Mouse (Mus musculus) G1E (cell line): ENCODE results near the gene Edc3. TPM values are rescaled to one million over a fixed set of nuclear protein-coding genes. Genes with fewer than 3 reads are reported as not detected.

Source experiments
- ATAC-seq: 2 replicates; pipeline ENCODE4 v1.8.0; 2016; ENCODE audit warnings: mild to moderate bottlenecking; ENCODE audit not compliant: insufficient number of reproducible peaks, poor library complexity, low FRiP score, severe bottlenecking; ENCODE audit errors: extremely low read depth
- DNase-seq: peaks from one replicate; pipeline ENCODE4 v3.0.0; 2012; ENCODE audit warnings: low spot score
- H3K27me3 ChIP-seq: 2 replicates; pipeline ENCODE4 v1.6.1; 2012; ENCODE audit warnings: mild to moderate bottlenecking, low read length, inconsistent platforms; ENCODE audit not compliant: insufficient read depth
- H3K36me3 ChIP-seq: replicated peaks from 2 replicates; pipeline ENCODE3; 2012; ENCODE audit warnings: mild to moderate bottlenecking, inconsistent platforms
- H3K4me1 ChIP-seq: 2 replicates; pipeline ENCODE4 v1.6.1; 2012; ENCODE audit warnings: low read depth, low read length, inconsistent platforms, mixed read lengths; ENCODE audit not compliant: insufficient read depth
- H3K4me3 ChIP-seq: 2 replicates; pipeline ENCODE4 v1.5.1; 2012; ENCODE audit warnings: low read depth, mild to moderate bottlenecking, inconsistent platforms, low read length, moderate library complexity, mixed read lengths
- H3K9me3 ChIP-seq: replicated peaks from 2 replicates; pipeline ENCODE4 v1.6.1; 2012; ENCODE audit warnings: inconsistent platforms
- CTCF ChIP-seq: IDR thresholded peaks from 2 replicates; pipeline ENCODE4 v1.5.1; 2012; ENCODE audit warnings: low read depth, low read length, inconsistent platforms, mixed read lengths
- GATA1 ChIP-seq: IDR thresholded peaks from 2 replicates; pipeline ENCODE4 v1.6.1; 2012; ENCODE audit warnings: borderline replicate concordance, low read length, inconsistent platforms, mixed read lengths
- GATA2 ChIP-seq: IDR thresholded peaks from 2 replicates; pipeline ENCODE4 v1.6.1; 2012; ENCODE audit warnings: low read depth, low read length, inconsistent platforms, borderline replicate concordance
- POLR2AphosphoS5 ChIP-seq: IDR thresholded peaks from 2 replicates; pipeline ENCODE4 v1.6.1; 2012; ENCODE audit warnings: low read depth, low read length, inconsistent platforms; ENCODE audit not compliant: insufficient replicate concordance
- TAL1 ChIP-seq: conservative IDR thresholded peaks from 2 replicates; pipeline ENCODE4 v1.6.1; 2012; ENCODE audit warnings: low read depth, low read length, inconsistent platforms, mixed read lengths
- polyA plus RNA-seq: library from polyadenylated mRNA; stranded (reverse); fragments of >175 nt; gene quantifications from 2 replicates; pipeline ENCODE4 v1.2.3, GENCODE M21; 2012
- total RNA-seq, 2 experiments: library from RNA; stranded (forward) in 1 of 2; stranded (reverse) in 1 of 2; fragments of 200-1000 nt in 1 of 2; fragments of >200 nt in 1 of 2; fragmentation: Nextera tagmentation in 1 of 2; gene quantifications; 2 replicates each; pipeline ENCODE4 v1.2.3; 2014 to 2017

Gene Edc3
- total and polyA plus RNA-seq, 3 experiments: 5.7 to 13.2 (median 9.5) TPM

- H3K27me3 ChIP-seq: peaks cover 40% of the 10 kb centered on the region
- no peak for ATAC-seq
These were observed 26.9 kb upstream of the Edc3 start for GRCm38 (mm10) chr9:57681411-57681810.

GRCm38 (mm10) chr9:57683520-57683919, 24.8 kb upstream of the Edc3 start, which contains the start of gene Cyp1a2:
Cyp1a2 (minus strand) TSS chr9:57683703.
- no peaks in the 10 kb centered on the region for H3K4me1 ChIP-seq
- H3K4me3 ChIP-seq: no peak within 1 kb of the TSS
- DNase-seq (no peak), ATAC-seq (no peak)
- TF ChIP-seq TAL1 (no peak), GATA1 (no peak), POLR2AphosphoS5 (no peak), GATA2 (no peak), CTCF (no peak)
- H3K9me3 ChIP-seq: no peaks in the 10 kb centered on the region
- H3K27me3 ChIP-seq: peaks cover 42% of the 10 kb centered on the region
- H3K36me3 ChIP-seq: no peaks in the 10 kb centered on the region

More at GRCm38 (mm10) chr9:57681411-57681810, 26.9 kb upstream of the Edc3 start:
- H3K4me3 ChIP-seq: no peak overlapping the region
- H3K36me3 ChIP-seq: no peaks in the 10 kb centered on the region
- TF ChIP-seq TAL1 (no peak), GATA2 (no peak), GATA1 (no peak), POLR2AphosphoS5 (no peak), CTCF (no peak)
- no peaks in the 10 kb centered on the region for H3K9me3 ChIP-seq
- no peak for DNase-seq
- no peaks in the 10 kb centered on the region for H3K4me1 ChIP-seq

GRCm38 (mm10) chr9:57686011-57686410, 22.3 kb upstream of the Edc3 start:
- ATAC-seq: no peak
- Histone ChIP-seq H3K4me3 (no peak overlapping the region), H3K36me3 (no peaks in the 10 kb centered on the region), H3K9me3 (no peaks in the 10 kb centered on the region), H3K27me3 (peaks cover 30% of the 10 kb centered on the region), H3K4me1 (no peaks in the 10 kb centered on the region)
- no peak for TF ChIP-seq GATA1
- TF ChIP-seq TAL1: no peak
- no peak for TF ChIP-seq GATA2
- TF ChIP-seq CTCF: no peak
- no peak for TF ChIP-seq POLR2AphosphoS5
- no peak for DNase-seq

GRCm38 (mm10) chr9:57687751-57688150, 20.6 kb upstream of the Edc3 start, which contains the start of gene Cyp1a1:
Cyp1a1 (plus strand) TSS chr9:57687928.
- DNase-seq (no peak), ATAC-seq (no peak)
- Histone ChIP-seq H3K36me3 (no peaks in the 10 kb centered on the region), H3K4me1 (no peaks in the 10 kb centered on the region), H3K4me3 (no peak within 1 kb of the TSS), H3K9me3 (no peaks in the 10 kb centered on the region), H3K27me3 (peaks cover 28% of the 10 kb centered on the region)
- TF ChIP-seq POLR2AphosphoS5: no peak
- TF ChIP-seq TAL1: no peak
- TF ChIP-seq CTCF: no peak
- TF ChIP-seq GATA1: no peak
- TF ChIP-seq GATA2: no peak

- ATAC-seq (no peak), DNase-seq (no peak)
- H3K27me3 ChIP-seq: peaks cover 28% of the 10 kb centered on the region
- H3K9me3 ChIP-seq: no peaks in the 10 kb centered on the region
- no peaks in the 10 kb centered on the region for H3K4me1 ChIP-seq
- H3K4me3 ChIP-seq: no peak overlapping the region
- 0 out of 2 replicates have a peak, but pooled peaks have one; percentile 31 for TF ChIP-seq CTCF
- TF ChIP-seq GATA2: no peak
- no peak for TF ChIP-seq POLR2AphosphoS5
- TF ChIP-seq GATA1: no peak
- no peak for TF ChIP-seq TAL1
- H3K36me3 ChIP-seq: no peaks in the 10 kb centered on the region
These were observed 20.2 kb upstream of the Edc3 start for GRCm38 (mm10) chr9:57688158-57688557.

GRCm38 (mm10) chr9:57688606-57689005, 19.7 kb upstream of the Edc3 start:
- H3K27me3 ChIP-seq: peaks cover 26% of the 10 kb centered on the region
- TF ChIP-seq POLR2AphosphoS5 (no peak), TAL1 (no peak), GATA1 (no peak), GATA2 (no peak), CTCF (no peak)
- DNase-seq (no peak), ATAC-seq (no peak)
- H3K9me3 ChIP-seq: no peaks in the 10 kb centered on the region
- H3K4me3 ChIP-seq: no peak overlapping the region
- H3K36me3 ChIP-seq: no peaks in the 10 kb centered on the region
- H3K4me1 ChIP-seq: no peaks in the 10 kb centered on the region
